8 mouse cellular contexts compared by ENCODE assay signal in genomic region chr15:81584466-81584865, GRCm38 (mm10). TPM values are rescaled to one million over a fixed set of nuclear protein-coding genes. Genes with fewer than 3 reads are reported as not detected.
DNase-seq lines count a peak whose midpoint lies in the region; ATAC-seq and TF ChIP-seq lines count a peak whose summit lies in the region.

No protein-coding gene starts in this region.

- H3K9ac ChIP-seq in heart, embryonic 16.5 days (ENCODE audit: low read length), result peak overlapping the region; percentile 84
- peak overlapping the region; percentile 99 for H3K9ac ChIP-seq in MEL (ENCODE audit: control insufficient read depth, low read depth, low read length, poor library complexity, severe bottlenecking)

- no peaks in the 10 kb centered on the region for H3K9me3 ChIP-seq in heart, embryonic 16.5 days (replicated peaks; ENCODE audit: control insufficient read depth, low read length)
- no peaks in the 10 kb centered on the region for H3K9me3 ChIP-seq in MEL (replicated peaks; ENCODE audit: insufficient read depth, low read length)
- H3K9me3 ChIP-seq in hindbrain, embryonic 10.5 days, result no peaks in the 10 kb centered on the region
- no peaks in the 10 kb centered on the region for H3K9me3 ChIP-seq in midbrain, embryonic 10.5 days (replicated peaks)

- H3K4me2 ChIP-seq in heart, embryonic 16.5 days (ENCODE audit: low read depth, low read length), result peak overlapping the region; percentile 66

- no peak for DNase-seq in heart, adult 8-10 months (ENCODE audit: low spot score)
- no peak for DNase-seq in MEL (ENCODE audit: low read depth, low spot score)
- DNase-seq in hindbrain, embryonic 10.5 days (ENCODE audit: low spot score), result no peak
- no peak for DNase-seq in midbrain, embryonic 10.5 days (ENCODE audit: low spot score)
- DNase-seq in urinary bladder, postnatal 10 days (ENCODE audit: low spot score), result no peak
- DNase-seq in cerebellum, postnatal 25 days, result no peak
- DNase-seq in right cerebral cortex, postnatal 14 days, result no peak

- TF ChIP-seq EP300 in MEL (IDR thresholded peaks at IDR 0.05; ENCODE audit: low read depth in 1 of 2, low read length in 2 of 2), result no peak

- peaks cover 17% of the 10 kb centered on the region for H3K4me1 ChIP-seq in heart, embryonic 16.5 days (ENCODE audit: control insufficient read depth, insufficient read depth, low read length)
- peaks cover 4 to 6% of the 10 kb centered on the region in 2 experiments; a peak in 2 of 4 replicates for H3K4me1 ChIP-seq in MEL (ENCODE audit: control insufficient read depth in 1 of 2, insufficient read depth in 2 of 2, low read length in 2 of 2)
- peaks cover 26% of the 10 kb centered on the region for H3K4me1 ChIP-seq in hindbrain, embryonic 10.5 days (replicated peaks)
- peaks cover 24% of the 10 kb centered on the region for H3K4me1 ChIP-seq in midbrain, embryonic 10.5 days

- WGBS in heart, embryonic 16.5 days, result 6% methylated on average over 3 of the region's 3 CpGs
- 30% methylated on average over 3 of the region's 3 CpGs for WGBS in hindbrain, embryonic 10.5 days
- 22% methylated on average over 3 of the region's 3 CpGs for WGBS in midbrain, embryonic 10.5 days

- TF ChIP-seq RAD21 in MEL (IDR thresholded peaks at IDR 0.05; ENCODE audit: low read depth, low read length), result no peak

- TF ChIP-seq CTCF in MEL (IDR thresholded peaks at IDR 0.05 in 2 of 3, conservative IDR thresholded peaks at IDR 0.05 in 1 of 3; ENCODE audit: control insufficient read depth in 1 of 3, insufficient read depth in 1 of 3, low read depth in 2 of 3, low read length in 3 of 3, poor library complexity in 1 of 3, severe bottlenecking in 1 of 3), result no peak

- TF ChIP-seq POLR2A in MEL (IDR thresholded peaks at IDR 0.05; ENCODE audit: control insufficient read depth in 1 of 2, insufficient read depth in 1 of 2, low read depth in 1 of 2, low read length in 2 of 2, poor library complexity in 1 of 2), result no peak

- peaks cover 39% of the 10 kb centered on the region for H3K79me2 ChIP-seq in MEL (ENCODE audit: control insufficient read depth, insufficient read depth, low read length, poor library complexity)

- H3K36me3 ChIP-seq in heart, embryonic 16.5 days (ENCODE audit: control insufficient read depth, insufficient read depth), result no peaks in the 10 kb centered on the region; the same call in 1 of the 2 replicates
- H3K36me3 ChIP-seq in MEL (ENCODE audit: control insufficient read depth in 1 of 2, insufficient read depth in 2 of 2, low read length in 2 of 2), result peaks cover 0 to 24% of the 10 kb centered on the region in 2 experiments; a peak in 3 of 4 replicates
- H3K36me3 ChIP-seq in hindbrain, embryonic 10.5 days, result peaks cover 16% of the 10 kb centered on the region
- H3K36me3 ChIP-seq in midbrain, embryonic 10.5 days, result peaks cover 11% of the 10 kb centered on the region

- ATAC-seq in heart, embryonic 16.5 days (replicated peaks; ENCODE audit: extremely low read depth, insufficient read depth, low FRiP score), result no peak

- H3K4me3 ChIP-seq in heart, embryonic 16.5 days (ENCODE audit: low read length), result peak overlapping the region; percentile 68
- H3K4me3 ChIP-seq in MEL (ENCODE audit: control insufficient read depth in 1 of 2, insufficient read depth in 1 of 2, low read depth in 2 of 2, low read length in 2 of 2), result peak overlapping the region; percentile 67 to 97
- peak overlapping the region; percentile 98 for H3K4me3 ChIP-seq in hindbrain, embryonic 10.5 days
- peak overlapping the region; percentile 98 for H3K4me3 ChIP-seq in midbrain, embryonic 10.5 days

- no peaks in the 10 kb centered on the region for H3K27me3 ChIP-seq in heart, embryonic 16.5 days (ENCODE audit: control insufficient read depth, insufficient read depth, low read length)
- no peaks in the 10 kb centered on the region for H3K27me3 ChIP-seq in MEL (ENCODE audit: control insufficient read depth in 1 of 2, insufficient read depth in 2 of 2, low read length in 2 of 2)
- H3K27me3 ChIP-seq in hindbrain, embryonic 10.5 days (ENCODE audit: insufficient read depth, poor library complexity, severe bottlenecking), result no peaks in the 10 kb centered on the region
- H3K27me3 ChIP-seq in midbrain, embryonic 10.5 days (ENCODE audit: low read depth, poor library complexity, severe bottlenecking), result no peaks in the 10 kb centered on the region

- peak overlapping the region; percentile 87 for H3K27ac ChIP-seq in heart, embryonic 16.5 days (ENCODE audit: low read length)
- H3K27ac ChIP-seq in MEL (ENCODE audit: control insufficient read depth, low read depth, low read length), result peak overlapping the region; percentile 86
- peak overlapping the region; percentile 100 for H3K27ac ChIP-seq in hindbrain, embryonic 10.5 days
- peak overlapping the region; percentile 100 for H3K27ac ChIP-seq in midbrain, embryonic 10.5 days (replicated peaks)

TF ChIP-seq in MEL, 35 proteins besides CTCF, POLR2A, EP300 and RAD21:
- TF ChIP-seq MAZ (IDR thresholded peaks at IDR 0.05; ENCODE audit: low read depth, low read length) (no peak), UBTF (IDR thresholded peaks at IDR 0.05; ENCODE audit: borderline replicate concordance, insufficient read depth, low read depth, low read length) (no peak), MXI1 (IDR thresholded peaks at IDR 0.05; ENCODE audit: low read depth, low read length) (no peak), SIN3A (IDR thresholded peaks at IDR 0.05; ENCODE audit: low read length) (no peak), TAL1 (IDR thresholded peaks at IDR 0.05; ENCODE audit: low read length) (no peak), USF1 (IDR thresholded peaks at IDR 0.05; ENCODE audit: low read depth, low read length) (peak; percentile 79), MEF2A (IDR thresholded peaks at IDR 0.05; ENCODE audit: extremely low read depth, insufficient replicate concordance, low read depth, low read length, poor library complexity, severe bottlenecking) (no peak), KAT2A (conservative IDR thresholded peaks at IDR 0.05; ENCODE audit: low read depth, low read length) (no peak)

RNA-seq across cellular contexts. Expression of gene Ep300, which starts 0.7 kb away (rescaled TPM):
- 11.5 and 12.2 TPM in 2 replicates for polyA plus RNA-seq in heart, embryonic 16.5 days (2015; fragmentation: Nextera tagmentation; extraction: Ambion mirVana)
- 10 to 100 TPM; 40.2 to 48.8 (median 46.7) TPM for total RNA-seq in heart, adult 8-10 months (2022)
- 11.6 and 13.4 TPM in 2 replicates for total RNA-seq in MEL (2012; rRNA removed)
- 10 to 100 TPM; 32.3 to 45.2 TPM for polyA plus RNA-seq in MEL (2012; ENCODE audit: insufficient read depth in 1 of 2, insufficient read length in 2 of 2, low read depth in 1 of 2, low replicate concordance in 2 of 2, missing spikeins in 1 of 2)
- polyA plus RNA-seq in hindbrain, embryonic 10.5 days (2016; fragmentation: Nextera tagmentation; extraction: Ambion mirVana), result 17.7 and 20.4 TPM in 2 replicates
- polyA plus RNA-seq in midbrain, embryonic 10.5 days (2016; fragmentation: Nextera tagmentation; extraction: Ambion mirVana), result 14.1 and 21.1 TPM in 2 replicates
